Mouse (Mus musculus) heart, embryonic 15.5 days (tissue): ENCODE results near the gene Ttc41. TPM values are rescaled to one million over a fixed set of nuclear protein-coding genes. Genes with fewer than 3 reads are reported as not detected.
"Not testable (repeated sequence)": the region's sequence is repeated elsewhere in the genome, so short reads cannot be mapped to it uniquely, and the experiment has no call there.

Experiments
- ATAC-seq: fragments of 200-750 bp; cut with Nextera tagmentation; replicated peaks from 2 replicates; pipeline ENCODE4 v1.8.0; 2017; ENCODE audit warnings: low read depth, moderate TSS enrichment; ENCODE audit not compliant: insufficient number of reproducible peaks, insufficient read depth, low FRiP score
- H3K27ac ChIP-seq: fragments of 300-500 bp; sonication (generic); 2 replicates; pipeline ENCODE4 v1.5.1; 2015; ENCODE audit warnings: mild to moderate bottlenecking, inconsistent platforms
- H3K27me3 ChIP-seq: fragments of 300-500 bp; sonication (generic); 2 replicates; pipeline ENCODE4 v1.6.1; 2015; ENCODE audit warnings: inconsistent platforms
- H3K36me3 ChIP-seq: fragments of 300-500 bp; sonication (generic); 2 replicates; pipeline ENCODE4 v1.6.1; 2015; ENCODE audit warnings: mild to moderate bottlenecking, inconsistent platforms
- H3K4me1 ChIP-seq: fragments of 300-500 bp; sonication (generic); replicated peaks from 2 replicates; pipeline ENCODE4 v1.6.1; 2015; ENCODE audit warnings: inconsistent platforms
- H3K4me2 ChIP-seq: fragments of 300-500 bp; sonication (generic); 2 replicates; pipeline ENCODE4 v1.6.1; 2015; ENCODE audit warnings: inconsistent platforms, mild to moderate bottlenecking, moderate library complexity
- H3K4me3 ChIP-seq: fragments of 300-500 bp; sonication (generic); 2 replicates; pipeline ENCODE4 v1.5.1; 2015; ENCODE audit warnings: mild to moderate bottlenecking, inconsistent platforms
- H3K9ac ChIP-seq: fragments of 300-500 bp; sonication (generic); 2 replicates; pipeline ENCODE4 v1.6.1; 2015; ENCODE audit warnings: mild to moderate bottlenecking, inconsistent platforms
- H3K9me3 ChIP-seq: fragments of 300-500 bp; sonication (generic); replicated peaks from 2 replicates; pipeline ENCODE4 v1.6.1; 2016; ENCODE audit warnings: inconsistent platforms
- WGBS: fragments of 180-500 bp; shearing (Covaris S2); methylation state at CpG from one replicate; pipeline ENCODE4 v1.1.7; 2015; ENCODE audit warnings: mixed read lengths; 5-methylcytosine and 5-hydroxymethylcytosine counted together
- polyA plus RNA-seq: library from polyadenylated mRNA; unstranded; fragments of >200 nt; fragmentation: Nextera tagmentation; extraction: Ambion mirVana; gene quantifications from 2 replicates; pipeline ENCODE4 v1.2.1, GENCODE M21; 2015

Gene Ttc41
- polyA plus RNA-seq: 1.4 and 1.7 TPM in 2 replicates

DNA sequence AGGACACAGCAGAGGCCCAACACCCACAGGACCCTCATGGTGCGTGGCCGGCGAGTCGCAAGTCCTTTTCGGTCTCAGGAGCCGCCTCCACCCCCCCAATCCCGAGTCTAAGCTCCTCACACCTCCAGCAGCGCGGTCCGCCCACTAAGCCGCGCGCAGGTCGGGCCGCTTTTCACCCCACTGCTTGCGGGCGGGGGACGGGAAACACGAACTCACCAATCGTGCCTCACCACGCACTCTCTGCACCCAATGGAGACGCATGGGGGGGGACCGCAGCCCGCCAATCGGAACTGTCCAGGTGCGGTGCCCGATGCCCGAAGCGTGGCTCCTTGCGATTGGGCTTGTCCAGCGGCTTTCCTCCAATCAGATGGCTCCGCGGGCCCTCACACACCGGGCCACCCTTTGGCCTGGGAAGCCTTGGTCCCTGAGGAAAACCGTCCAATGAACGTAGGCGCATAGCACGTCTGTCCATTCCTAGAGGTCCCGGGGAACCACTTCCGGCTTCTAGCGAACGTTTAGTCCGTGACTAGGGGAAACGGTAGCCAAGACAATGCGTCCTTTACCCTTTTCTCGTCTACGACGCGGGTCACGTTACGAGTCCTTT, at the start of gene Ttc41, which contains the start of gene Hsp90b1:
Gene Ttc41 (plus strand): TSS at position 494 of the 604 bp plus-strand sequence.
Gene Hsp90b1 (minus strand): TSS at position 192 of the 604 bp plus-strand sequence.
- no peaks in the 10 kb centered on the region for H3K9me3 ChIP-seq
- peak within 1 kb of the TSS; percentile 79 for H3K4me2 ChIP-seq
- WGBS: 0% methylated on average over 51 of the region's 51 CpGs
- peaks cover 42% of the 10 kb centered on the region for H3K4me1 ChIP-seq
- H3K27ac ChIP-seq: peak within 1 kb of the TSS; percentile 96
- peak within 1 kb of the TSS; percentile 94 for H3K4me3 ChIP-seq
- peaks cover 29% of the 10 kb centered on the region for H3K36me3 ChIP-seq
- H3K27me3 ChIP-seq: no peaks in the 10 kb centered on the region
- peak; percentile 98 for ATAC-seq
- peak within 1 kb of the TSS; percentile 96 for H3K9ac ChIP-seq

- H3K9me3 ChIP-seq, H3K4me3 ChIP-seq, H3K27me3 ChIP-seq, H3K4me1 ChIP-seq, ATAC-seq, H3K4me2 ChIP-seq, H3K9ac ChIP-seq, H3K36me3 ChIP-seq, H3K27ac ChIP-seq: not testable (repeated sequence)
- 57% methylated on average over 4 of the region's 4 CpGs for whole genome bisulfite sequencing
These were observed 35.1 kb upstream of the Ttc41 start for GRCm38 (mm10) chr10:86670550-86670949.

GRCm38 (mm10) chr10:86684797-86685178, 20.8 kb upstream of the Ttc41 start:
- not testable (repeated sequence) for H3K9ac ChIP-seq, H3K27me3 ChIP-seq, H3K4me1 ChIP-seq, H3K36me3 ChIP-seq, H3K9me3 ChIP-seq
- peak; percentile 43; the same call in 1 of the 2 replicates for ATAC-seq
- Histone ChIP-seq H3K4me3 (peak overlapping the region; percentile 86), H3K4me2 (peak overlapping the region; percentile 85), H3K27ac (peak overlapping the region; percentile 81; the same call in 1 of the 2 replicates)
- 36% methylated on average over 2 of the region's 2 CpGs for WGBS

DNA sequence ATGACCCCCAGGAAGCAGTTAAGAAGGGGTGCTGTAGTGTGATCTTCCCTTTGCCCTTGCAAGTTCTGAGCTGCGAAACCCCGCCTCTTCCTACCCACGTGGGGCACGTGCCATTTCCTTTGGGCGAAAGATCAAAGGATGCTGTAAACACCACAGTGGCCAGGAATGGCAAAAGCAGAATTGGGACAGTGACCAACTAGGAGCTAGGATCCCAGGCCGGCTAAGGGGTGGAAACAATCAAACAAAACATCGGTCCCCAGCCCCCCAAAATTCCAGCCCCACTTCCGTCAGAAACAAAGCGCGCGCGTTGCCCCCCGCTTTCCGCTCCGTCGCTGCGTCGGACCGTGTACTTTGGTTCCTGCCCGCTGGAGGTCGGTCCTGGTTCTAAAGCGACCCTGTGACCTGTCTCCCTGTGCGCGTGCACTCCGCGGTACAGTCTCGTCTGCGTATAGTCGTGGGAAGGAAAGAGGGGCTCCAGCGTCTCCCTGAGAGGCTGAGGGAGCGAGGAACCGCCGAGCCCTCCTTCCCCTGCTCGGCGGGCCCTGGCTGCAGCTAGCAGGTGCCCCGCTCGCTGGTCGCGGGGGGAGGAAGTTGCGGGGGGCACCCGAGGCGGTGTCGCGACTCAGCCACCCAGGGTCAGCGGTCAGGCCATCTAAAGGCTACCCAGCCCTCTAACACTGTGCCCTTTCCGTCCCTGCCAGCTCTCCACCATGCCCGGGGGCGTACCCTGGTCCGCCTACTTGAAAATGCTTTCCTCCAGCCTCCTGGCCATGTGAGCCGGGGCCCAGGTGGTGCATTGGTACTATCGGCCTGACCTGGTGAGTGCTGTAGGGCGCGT, 20.2 kb upstream of the Ttc41 start:
- peak overlapping the region; percentile 86 for H3K4me3 ChIP-seq
- H3K4me2 ChIP-seq: peak overlapping the region; percentile 85
- H3K9ac ChIP-seq: peak overlapping the region; percentile 79
- H3K27ac ChIP-seq: peak overlapping the region; percentile 81
- H3K9me3 ChIP-seq, H3K27me3 ChIP-seq, H3K4me1 ChIP-seq, H3K36me3 ChIP-seq: not testable (repeated sequence)
- ATAC-seq: peak; percentile 90
- under 1% methylated on average over 46 of the region's 53 CpGs for WGBS

DNA sequence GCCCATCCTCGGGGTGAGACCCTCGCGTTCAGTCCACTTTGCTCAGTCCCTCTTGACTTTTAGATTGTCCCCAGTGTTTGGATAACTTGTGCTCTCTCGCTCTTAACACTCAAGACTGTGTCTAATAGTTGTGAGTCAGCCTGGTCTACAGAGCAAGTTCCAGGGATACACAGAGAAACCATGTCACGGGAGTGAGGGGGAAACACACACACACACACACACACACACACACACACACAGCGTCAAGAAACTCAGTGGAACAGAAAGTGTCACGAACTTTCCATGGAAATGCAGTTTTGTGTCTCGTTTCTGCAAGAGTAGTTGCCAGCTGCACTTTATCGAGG, 19.6 kb upstream of the Ttc41 start:
- Histone ChIP-seq H3K36me3 (peaks cover 13% of the 10 kb centered on the region), H3K4me2 (peak overlapping the region; percentile 85), H3K9ac (peak overlapping the region; percentile 79), H3K4me3 (peak overlapping the region; percentile 86)
- H3K27ac ChIP-seq, H3K9me3 ChIP-seq, H3K27me3 ChIP-seq, H3K4me1 ChIP-seq, ATAC-seq: not testable (repeated sequence)
- WGBS: 25% methylated on average over 9 of the region's 9 CpGs

DNA sequence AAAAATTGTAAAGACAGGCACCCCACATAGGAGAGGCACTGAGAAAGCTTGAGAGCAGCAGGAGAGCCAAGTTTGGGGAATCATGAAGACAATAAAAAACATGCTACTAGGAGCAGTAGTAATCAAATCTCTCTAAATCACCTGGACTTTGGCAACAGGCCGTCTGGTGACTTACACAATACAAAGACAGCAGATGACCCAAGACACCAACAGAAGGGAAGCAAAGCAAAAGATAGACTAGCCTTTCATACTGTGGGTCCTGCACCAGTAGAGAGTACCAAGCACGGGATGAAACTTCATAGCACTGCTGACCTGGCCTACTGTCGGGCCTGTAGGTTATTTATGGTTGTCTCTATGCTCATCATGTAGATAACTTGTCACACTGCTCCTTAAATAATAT, 5.4 kb upstream of the Ttc41 start:
- Histone ChIP-seq H3K4me3 (no peak overlapping the region), H3K4me2 (peak overlapping the region; percentile 6), H3K4me1 (peaks cover 48% of the 10 kb centered on the region), H3K36me3 (peaks cover 70% of the 10 kb centered on the region), H3K9me3 (no peaks in the 10 kb centered on the region), H3K27me3 (no peaks in the 10 kb centered on the region), H3K27ac (no peak overlapping the region), H3K9ac (no peak overlapping the region)
- 46% methylated on average over 3 of the region's 3 CpGs for WGBS
- ATAC-seq: no peak

GRCm38 (mm10) chr10:86700973-86701372, 4.6 kb upstream of the Ttc41 start:
- no peaks in the 10 kb centered on the region for H3K27me3 ChIP-seq
- H3K9me3 ChIP-seq: no peaks in the 10 kb centered on the region
- peaks cover 62% of the 10 kb centered on the region for H3K36me3 ChIP-seq
- H3K4me3 ChIP-seq: no peak overlapping the region
- WGBS: 48% methylated on average over 3 of the region's 3 CpGs
- no peak overlapping the region for H3K27ac ChIP-seq
- H3K4me2 ChIP-seq: peak overlapping the region; percentile 6
- ATAC-seq: no peak
- H3K9ac ChIP-seq: no peak overlapping the region
- peaks cover 48% of the 10 kb centered on the region for H3K4me1 ChIP-seq

- Histone ChIP-seq H3K27me3 (no peaks in the 10 kb centered on the region), H3K4me1 (peaks cover 55% of the 10 kb centered on the region), H3K36me3 (peaks cover 56% of the 10 kb centered on the region), H3K4me3 (peak overlapping the region; percentile 94), H3K9me3 (no peaks in the 10 kb centered on the region), H3K27ac (peak overlapping the region; percentile 25; the same call in 1 of the 2 replicates), H3K9ac (0 out of 2 replicates have a peak overlapping the region, but pooled peaks have one; percentile 96), H3K4me2 (peak overlapping the region; percentile 79)
- ATAC-seq: no peak
- WGBS: 36% methylated on average over 4 of the region's 4 CpGs
These were observed 3.2 kb upstream of the Ttc41 start for GRCm38 (mm10) chr10:86702312-86702920.

GRCm38 (mm10) chr10:86703375-86703774, 2.2 kb upstream of the Ttc41 start:
- ATAC-seq: no peak
- Histone ChIP-seq H3K27ac (no peak overlapping the region), H3K9me3 (no peaks in the 10 kb centered on the region), H3K36me3 (peaks cover 46% of the 10 kb centered on the region), H3K4me1 (peaks cover 55% of the 10 kb centered on the region), H3K27me3 (no peaks in the 10 kb centered on the region), H3K4me2 (peak overlapping the region; percentile 79), H3K4me3 (peak overlapping the region; percentile 94), H3K9ac (peak overlapping the region; percentile 96)
- WGBS: 38% methylated on average over 4 of the region's 4 CpGs

GRCm38 (mm10) chr10:86704141-86704540, 1.5 kb upstream of the Ttc41 start:
- peaks cover 40% of the 10 kb centered on the region for H3K36me3 ChIP-seq
- WGBS: 2% methylated on average over 8 of the region's 8 CpGs
- peak overlapping the region; percentile 96 for H3K27ac ChIP-seq
- peaks cover 53% of the 10 kb centered on the region for H3K4me1 ChIP-seq
- ATAC-seq: no peak
- H3K4me2 ChIP-seq: peak overlapping the region; percentile 79
- peak overlapping the region; percentile 96 for H3K9ac ChIP-seq
- H3K9me3 ChIP-seq: no peaks in the 10 kb centered on the region
- H3K4me3 ChIP-seq: peak overlapping the region; percentile 94
- no peaks in the 10 kb centered on the region for H3K27me3 ChIP-seq

DNA sequence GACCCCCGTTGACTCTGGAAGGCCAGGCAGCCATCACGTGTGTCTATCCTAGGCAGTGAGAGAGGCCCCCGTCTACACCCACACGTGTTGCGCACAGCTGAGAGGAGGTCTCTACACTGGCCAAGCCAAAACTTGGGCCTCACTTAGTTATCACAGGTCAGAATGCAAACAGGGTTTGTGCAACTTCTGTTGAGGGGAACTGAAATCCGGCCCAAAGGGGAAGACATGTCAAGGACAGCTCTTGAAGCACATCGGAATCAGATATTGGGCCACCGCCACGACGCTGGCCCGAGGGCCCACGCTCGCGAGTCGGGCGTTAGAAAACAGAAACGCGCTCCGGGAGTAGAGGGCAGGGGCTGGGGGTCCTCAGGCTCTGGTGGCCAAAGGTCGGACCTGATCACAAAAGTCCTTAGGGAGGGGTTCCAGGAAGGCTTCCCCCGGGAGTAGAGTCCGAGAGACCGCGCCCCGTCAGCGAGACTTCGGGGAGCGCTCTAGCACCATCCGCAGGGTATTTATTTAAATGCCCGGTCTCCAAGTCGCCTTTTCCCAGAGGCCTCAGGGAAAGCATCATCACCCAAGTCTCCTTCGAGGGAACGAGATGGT, 921 bp upstream of the Ttc41 start:
- H3K4me1 ChIP-seq: peaks cover 47% of the 10 kb centered on the region
- H3K4me2 ChIP-seq: peak overlapping the region; percentile 79
- 1% methylated on average over 33 of the region's 33 CpGs for WGBS
- peak overlapping the region; percentile 96 for H3K27ac ChIP-seq
- H3K9ac ChIP-seq: peak overlapping the region; percentile 96
- H3K9me3 ChIP-seq: no peaks in the 10 kb centered on the region
- peaks cover 34% of the 10 kb centered on the region for H3K36me3 ChIP-seq
- ATAC-seq: peak; percentile 0; the same call in 1 of the 2 replicates
- peak overlapping the region; percentile 94 for H3K4me3 ChIP-seq
- no peaks in the 10 kb centered on the region for H3K27me3 ChIP-seq
